Mouse (Mus musculus): Measurements from ENCODE around the gene Lyplal1. TPM values are rescaled to one million over a fixed set of nuclear protein-coding genes. Genes with fewer than 3 reads are reported as not detected.

Gene Lyplal1
- total RNA-seq, 2 experiments from 2014 or later, result 2.3 to 2.5 TPM

DNA sequence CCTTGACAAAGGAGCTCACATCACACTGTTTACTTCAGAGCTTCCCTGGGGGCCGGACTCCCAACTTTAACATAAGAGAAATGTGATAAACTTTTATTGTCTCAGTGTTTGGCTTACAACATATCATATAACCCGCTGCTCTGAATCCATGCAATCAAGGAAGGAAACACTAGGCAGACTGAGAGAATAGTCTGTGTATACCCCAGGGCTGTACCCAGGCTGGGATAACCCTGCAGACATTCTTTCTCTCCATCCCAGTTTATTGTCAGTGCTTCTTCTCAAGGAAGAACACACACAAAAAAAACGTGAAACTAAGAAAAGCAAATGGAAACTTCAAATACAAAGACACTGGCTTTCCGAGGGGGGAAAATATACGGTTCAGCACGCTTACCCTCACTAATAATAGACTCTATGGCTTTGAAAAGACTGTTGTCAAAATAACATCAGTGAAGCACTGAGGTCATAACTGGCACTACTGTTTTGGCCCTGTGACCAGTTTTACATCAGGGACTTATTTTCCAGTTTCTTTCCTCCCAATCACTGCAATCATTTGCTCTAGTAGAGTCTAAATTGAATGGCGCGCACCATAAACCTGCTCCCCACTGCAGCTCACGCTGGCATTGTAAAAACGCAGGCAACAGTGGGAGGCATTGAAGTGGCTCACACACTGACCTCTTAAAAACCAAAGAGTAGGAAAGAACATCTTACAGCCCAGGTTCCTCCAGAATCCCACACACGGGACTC, 73.2 kb downstream of the Lyplal1 start:
- no peak for DNase-seq
- intact Hi-C loops (cut with DNase I), result no loop called here

- intact Hi-C loops (cut with DNase I), result no loop called here
- DNase-seq, result no peak
Measured at GRCm38 (mm10) chr1:186041841-186042240, 75.3 kb downstream of the Lyplal1 start.
